Mouse (Mus musculus): Measurements from ENCODE around the gene Slc24a2. TPM values are rescaled to one million over a fixed set of nuclear protein-coding genes. Genes with fewer than 3 reads are reported as not detected.

Gene Slc24a2
- polyA plus RNA-seq, 1 experiment from 2014 or later = 3.8 TPM

GRCm38 (mm10) chr4:87017464-87017863 is 212.8 kb downstream of the Slc24a2 start:
- H3K27me3 ChIP-seq = no peaks in the 10 kb centered on the region
- H3K9me3 ChIP-seq (replicated peaks) = no peaks in the 10 kb centered on the region
- H3K4me3 ChIP-seq = no peak overlapping the region
- peaks cover 4% of the 10 kb centered on the region for H3K4me1 ChIP-seq (replicated peaks)
- no peak overlapping the region for H3K4me2 ChIP-seq
- WGBS = 76% methylated on average over 3 of the region's 3 CpGs
- H3K9ac ChIP-seq = no peak overlapping the region
- no peak overlapping the region for H3K27ac ChIP-seq
- H3K36me3 ChIP-seq = no peaks in the 10 kb centered on the region
- ATAC-seq (replicated peaks; ENCODE audit: insufficient number of reproducible peaks, insufficient read depth, low FRiP score, low read depth) = no peak

- no peaks in the 10 kb centered on the region for H3K27me3 ChIP-seq
- no peaks in the 10 kb centered on the region for H3K36me3 ChIP-seq
- H3K4me3 ChIP-seq = no peak overlapping the region
- no peak overlapping the region for H3K4me2 ChIP-seq
- H3K9ac ChIP-seq = no peak overlapping the region
- ATAC-seq (replicated peaks; ENCODE audit: insufficient number of reproducible peaks, insufficient read depth, low FRiP score, low read depth) = no peak
- no peak overlapping the region for H3K27ac ChIP-seq
- H3K4me1 ChIP-seq (replicated peaks) = peaks cover 6% of the 10 kb centered on the region
- no peaks in the 10 kb centered on the region for H3K9me3 ChIP-seq (replicated peaks)
- 80% methylated on average over 4 of the region's 4 CpGs for WGBS
Measured at GRCm38 (mm10) chr4:87015746-87016145, 214.5 kb downstream of the Slc24a2 start.

GRCm38 (mm10) chr4:87013721-87014620 is 216.3 kb downstream of the Slc24a2 start:
- Histone ChIP-seq H3K4me3 (no peak overlapping the region), H3K9me3 (replicated peaks) (no peaks in the 10 kb centered on the region), H3K9ac (no peak overlapping the region), H3K36me3 (no peaks in the 10 kb centered on the region), H3K4me2 (no peak overlapping the region), H3K27ac (no peak overlapping the region), H3K4me1 (replicated peaks) (peaks cover 6% of the 10 kb centered on the region), H3K27me3 (no peaks in the 10 kb centered on the region)
- ATAC-seq (replicated peaks; ENCODE audit: insufficient number of reproducible peaks, insufficient read depth, low FRiP score, low read depth) = no peak
- 83% methylated on average over 7 of the region's 7 CpGs for WGBS

GRCm38 (mm10) chr4:86992470-86992869 is 237.8 kb downstream of the Slc24a2 start:
- no peak for ATAC-seq (replicated peaks; ENCODE audit: insufficient number of reproducible peaks, insufficient read depth, low FRiP score, low read depth)
- no peak overlapping the region for H3K9ac ChIP-seq
- 66% methylated on average over 3 of the region's 3 CpGs for WGBS
- H3K4me3 ChIP-seq = no peak overlapping the region
- H3K27me3 ChIP-seq = no peaks in the 10 kb centered on the region
- H3K4me2 ChIP-seq = no peak overlapping the region
- H3K27ac ChIP-seq = no peak overlapping the region
- H3K4me1 ChIP-seq (replicated peaks) = no peaks in the 10 kb centered on the region
- H3K9me3 ChIP-seq (replicated peaks) = no peaks in the 10 kb centered on the region
- H3K36me3 ChIP-seq = no peaks in the 10 kb centered on the region

GRCm38 (mm10) chr4:86989301-86989700 is 241.0 kb downstream of the Slc24a2 start:
- no peak overlapping the region for H3K9ac ChIP-seq
- H3K36me3 ChIP-seq = no peaks in the 10 kb centered on the region
- no peaks in the 10 kb centered on the region for H3K9me3 ChIP-seq (replicated peaks)
- WGBS = 62% methylated on average over 6 of the region's 6 CpGs
- H3K4me2 ChIP-seq = no peak overlapping the region
- no peak for ATAC-seq (replicated peaks; ENCODE audit: insufficient number of reproducible peaks, insufficient read depth, low FRiP score, low read depth)
- H3K4me3 ChIP-seq = no peak overlapping the region
- no peak overlapping the region for H3K27ac ChIP-seq
- H3K4me1 ChIP-seq (replicated peaks) = no peaks in the 10 kb centered on the region
- no peaks in the 10 kb centered on the region for H3K27me3 ChIP-seq

GRCm38 (mm10) chr4:86987846-86988245 is 242.4 kb downstream of the Slc24a2 start:
- WGBS = 79% methylated on average over 4 of the region's 4 CpGs
- Histone ChIP-seq H3K9me3 (replicated peaks) (no peaks in the 10 kb centered on the region), H3K27me3 (no peaks in the 10 kb centered on the region), H3K27ac (no peak overlapping the region), H3K4me2 (no peak overlapping the region), H3K4me3 (no peak overlapping the region), H3K4me1 (replicated peaks) (no peaks in the 10 kb centered on the region), H3K9ac (no peak overlapping the region), H3K36me3 (no peaks in the 10 kb centered on the region)
- ATAC-seq (replicated peaks; ENCODE audit: insufficient number of reproducible peaks, insufficient read depth, low FRiP score, low read depth) = no peak

GRCm38 (mm10) chr4:86977272-86977671 is 253.0 kb downstream of the Slc24a2 start:
- no peak for ATAC-seq (replicated peaks; ENCODE audit: insufficient number of reproducible peaks, insufficient read depth, low FRiP score, low read depth)
- no peak overlapping the region for H3K27ac ChIP-seq
- no peaks in the 10 kb centered on the region for H3K27me3 ChIP-seq
- H3K36me3 ChIP-seq = no peaks in the 10 kb centered on the region
- WGBS = 80% methylated on average over 5 of the region's 5 CpGs
- no peak overlapping the region for H3K9ac ChIP-seq
- H3K4me1 ChIP-seq (replicated peaks) = no peaks in the 10 kb centered on the region
- H3K4me2 ChIP-seq = no peak overlapping the region
- H3K4me3 ChIP-seq = no peak overlapping the region
- no peaks in the 10 kb centered on the region for H3K9me3 ChIP-seq (replicated peaks)

- no peaks in the 10 kb centered on the region for H3K36me3 ChIP-seq
- WGBS = 33% methylated on average over 14 of the region's 14 CpGs
- 0 out of 2 replicates have a peak, but pooled peaks have one; percentile 50 for ATAC-seq (replicated peaks; ENCODE audit: insufficient number of reproducible peaks, insufficient read depth, low FRiP score, low read depth)
- H3K9me3 ChIP-seq (replicated peaks) = no peaks in the 10 kb centered on the region
- H3K4me1 ChIP-seq (replicated peaks) = peaks cover 15% of the 10 kb centered on the region
- no peak overlapping the region for H3K4me3 ChIP-seq
- H3K4me2 ChIP-seq = peak overlapping the region; percentile 30
- H3K27me3 ChIP-seq = no peaks in the 10 kb centered on the region
- H3K27ac ChIP-seq = no peak overlapping the region
- H3K9ac ChIP-seq = no peak overlapping the region
Measured at GRCm38 (mm10) chr4:86957576-86958411, 272.5 kb downstream of the Slc24a2 start.

- Histone ChIP-seq H3K4me3 (no peak overlapping the region), H3K27me3 (no peaks in the 10 kb centered on the region), H3K36me3 (no peaks in the 10 kb centered on the region), H3K27ac (peak overlapping the region; percentile 33; the same call in 1 of the 2 replicates), H3K4me2 (no peak overlapping the region), H3K9ac (no peak overlapping the region), H3K4me1 (replicated peaks) (peaks cover 15% of the 10 kb centered on the region), H3K9me3 (replicated peaks) (no peaks in the 10 kb centered on the region)
- 25% methylated on average over 4 of the region's 4 CpGs for WGBS
- ATAC-seq (replicated peaks; ENCODE audit: insufficient number of reproducible peaks, insufficient read depth, low FRiP score, low read depth) = peak; percentile 47; the same call in 1 of the 2 replicates
Measured at GRCm38 (mm10) chr4:86955448-86955847, 274.8 kb downstream of the Slc24a2 start.

- no peak for ATAC-seq (replicated peaks; ENCODE audit: insufficient number of reproducible peaks, insufficient read depth, low FRiP score, low read depth)
- H3K36me3 ChIP-seq = no peaks in the 10 kb centered on the region
- no peak overlapping the region for H3K9ac ChIP-seq
- H3K27me3 ChIP-seq = no peaks in the 10 kb centered on the region
- no peak overlapping the region for H3K27ac ChIP-seq
- H3K4me3 ChIP-seq = no peak overlapping the region
- no peaks in the 10 kb centered on the region for H3K9me3 ChIP-seq (replicated peaks)
- WGBS = 35% methylated on average over 5 of the region's 5 CpGs
- peaks cover 15% of the 10 kb centered on the region for H3K4me1 ChIP-seq (replicated peaks)
- no peak overlapping the region for H3K4me2 ChIP-seq
Measured at GRCm38 (mm10) chr4:86953519-86953918, 276.8 kb downstream of the Slc24a2 start.

GRCm38 (mm10) chr4:86948794-86949193 is 281.5 kb downstream of the Slc24a2 start:
- no peaks in the 10 kb centered on the region for H3K4me1 ChIP-seq (replicated peaks)
- no peak overlapping the region for H3K27ac ChIP-seq
- no peak overlapping the region for H3K9ac ChIP-seq
- 88% methylated on average over 1 of the region's 1 CpGs for WGBS
- no peak overlapping the region for H3K4me2 ChIP-seq
- no peak for ATAC-seq (replicated peaks; ENCODE audit: insufficient number of reproducible peaks, insufficient read depth, low FRiP score, low read depth)
- H3K9me3 ChIP-seq (replicated peaks) = no peaks in the 10 kb centered on the region
- no peaks in the 10 kb centered on the region for H3K27me3 ChIP-seq
- H3K4me3 ChIP-seq = no peak overlapping the region
- no peaks in the 10 kb centered on the region for H3K36me3 ChIP-seq
